Mouse (Mus musculus): Measurements from ENCODE around the gene Pcdh9.

Gene Pcdh9

GRCm38 (mm10) chr14:93794530-93794929 lies 95.9 kb downstream of the Pcdh9 start:
- DNase-seq (ENCODE audit: low spot score in 2 of 2) = no peak

- DNase-seq (ENCODE audit: low spot score in 2 of 2) = no peak
Observed at GRCm38 (mm10) chr14:93786234-93786633, 104.2 kb downstream of the Pcdh9 start.

GRCm38 (mm10) chr14:93785031-93785430 lies 105.4 kb downstream of the Pcdh9 start:
- DNase-seq (ENCODE audit: low spot score in 2 of 2) = no peak

- no peak for DNase-seq (ENCODE audit: low spot score in 2 of 2)
Observed at GRCm38 (mm10) chr14:93762855-93763254, 127.6 kb downstream of the Pcdh9 start.

- DNase-seq (ENCODE audit: low spot score in 2 of 2) = no peak
Observed at GRCm38 (mm10) chr14:93734077-93734673, 156.3 kb downstream of the Pcdh9 start.

GRCm38 (mm10) chr14:93725798-93726197 lies 164.7 kb downstream of the Pcdh9 start:
- DNase-seq (ENCODE audit: low spot score in 2 of 2) = no peak

GRCm38 (mm10) chr14:93719208-93719607 lies 171.3 kb downstream of the Pcdh9 start:
- no peak for DNase-seq (ENCODE audit: low spot score in 2 of 2)

- peak in 1 of 2 experiments; percentile 23 for DNase-seq (ENCODE audit: low spot score in 2 of 2)
Observed at GRCm38 (mm10) chr14:93713250-93713935, 177.1 kb downstream of the Pcdh9 start.

GRCm38 (mm10) chr14:93708651-93709050 lies 181.8 kb downstream of the Pcdh9 start:
- no peak for DNase-seq (ENCODE audit: low spot score in 2 of 2)

- no peak for DNase-seq (ENCODE audit: low spot score in 2 of 2)
Observed at GRCm38 (mm10) chr14:93701385-93702101, 188.9 kb downstream of the Pcdh9 start.

- no peak for DNase-seq (ENCODE audit: low spot score in 2 of 2)
Observed at GRCm38 (mm10) chr14:93700916-93701315, 189.6 kb downstream of the Pcdh9 start.

- DNase-seq (ENCODE audit: low spot score in 2 of 2) = no peak
Observed at GRCm38 (mm10) chr14:93684641-93685040, 205.8 kb downstream of the Pcdh9 start.

GRCm38 (mm10) chr14:93675273-93676068 lies 215.0 kb downstream of the Pcdh9 start:
- no peak for DNase-seq (ENCODE audit: low spot score in 2 of 2)

- DNase-seq (ENCODE audit: low spot score in 2 of 2) = no peak
Observed at GRCm38 (mm10) chr14:93653986-93654757, 236.3 kb downstream of the Pcdh9 start.

GRCm38 (mm10) chr14:93627241-93627640 lies 263.2 kb downstream of the Pcdh9 start:
- DNase-seq (ENCODE audit: low spot score in 2 of 2) = no peak

- no peak for DNase-seq (ENCODE audit: low spot score in 2 of 2)
Observed at GRCm38 (mm10) chr14:93624144-93624543, 266.3 kb downstream of the Pcdh9 start.

- peak in 1 of 2 experiments; percentile 18 for DNase-seq (ENCODE audit: low spot score in 2 of 2)
Observed at GRCm38 (mm10) chr14:93621211-93621610, 269.3 kb downstream of the Pcdh9 start.

GRCm38 (mm10) chr14:93607546-93607945 lies 282.9 kb downstream of the Pcdh9 start:
- DNase-seq (ENCODE audit: low spot score in 2 of 2) = no peak

GRCm38 (mm10) chr14:93599997-93600396 lies 290.5 kb downstream of the Pcdh9 start:
- no peak for DNase-seq (ENCODE audit: low spot score in 2 of 2)

- no peak for DNase-seq (ENCODE audit: low spot score in 2 of 2)
Observed at GRCm38 (mm10) chr14:93585432-93586024, 305.0 kb downstream of the Pcdh9 start.

- DNase-seq (ENCODE audit: low spot score in 2 of 2) = no peak
Observed at GRCm38 (mm10) chr14:93564361-93564760, 326.1 kb downstream of the Pcdh9 start.
